Mouse (Mus musculus): ENCODE results near the gene Adck2. TPM values are rescaled to one million over a fixed set of nuclear protein-coding genes. Genes with fewer than 3 reads are reported as not detected.

Gene Adck2
- polyA plus RNA-seq, 1 experiment from 2014 or later: 20.6 TPM

DNA sequence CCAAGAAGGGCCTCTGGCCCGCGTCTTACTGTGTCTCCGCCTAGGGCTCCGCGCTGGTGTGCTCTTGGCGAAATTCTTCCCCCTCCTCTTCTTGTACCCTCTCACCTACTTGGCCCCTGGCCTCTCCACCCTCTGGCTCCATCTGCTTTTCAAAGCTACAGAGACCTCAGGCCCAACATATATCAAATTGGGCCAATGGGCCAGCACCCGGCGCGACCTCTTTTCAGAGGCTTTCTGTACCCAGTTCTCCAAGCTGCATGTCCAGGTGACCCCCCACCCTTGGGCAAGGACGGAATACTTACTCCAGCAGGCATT is 839 bp downstream of the Adck2 start:
- Histone ChIP-seq H3K4me1 (replicated peaks; ENCODE audit: control insufficient read depth, insufficient read depth, low read length) (peaks cover 5% of the 10 kb centered on the region), H3K27ac (ENCODE audit: low read depth, low read length) (peak overlapping the region; percentile 94), H3K4me2 (peak overlapping the region; percentile 98), H3K9ac (ENCODE audit: low read depth, low read length) (peak overlapping the region; percentile 88), H3K9me3 (ENCODE audit: control insufficient read depth, low read length) (no peaks in the 10 kb centered on the region), H3K27me3 (replicated peaks; ENCODE audit: control insufficient read depth, insufficient read depth, low read length) (no peaks in the 10 kb centered on the region), H3K36me3 (ENCODE audit: control insufficient read depth, insufficient read depth, low read length) (no peaks in the 10 kb centered on the region), H3K4me3 (ENCODE audit: low read depth, low read length) (peak overlapping the region; percentile 89)
- peak; percentile 24 for ATAC-seq (replicated peaks; ENCODE audit: low FRiP score)
- peak; percentile 43 for DNase-seq (ENCODE audit: low spot score)
- 31% methylated on average over 10 of the region's 10 CpGs for WGBS

DNA sequence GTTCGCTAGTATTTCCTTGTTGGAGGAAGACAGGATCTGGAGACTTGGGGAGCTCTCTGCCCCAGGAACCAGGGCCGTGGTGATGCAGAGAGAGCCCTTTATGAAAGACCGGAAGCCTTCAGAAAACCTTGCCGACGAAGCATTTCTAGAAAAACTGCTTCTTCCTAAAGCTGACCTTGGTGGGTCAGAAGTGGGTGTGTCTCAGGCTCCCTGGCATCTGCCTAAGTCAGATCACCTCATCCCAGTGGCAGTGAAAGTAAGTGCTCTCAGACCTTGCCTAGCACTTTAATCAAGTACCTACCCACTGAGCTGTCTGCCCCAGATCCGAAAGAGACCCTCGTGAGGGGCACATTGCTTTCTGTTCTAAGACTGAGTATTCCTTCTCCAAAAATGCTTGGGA is 1.3 kb downstream of the Adck2 start:
- H3K9ac ChIP-seq (ENCODE audit: low read depth, low read length): peak overlapping the region; percentile 88; the same call in 1 of the 2 replicates
- no peaks in the 10 kb centered on the region for H3K36me3 ChIP-seq (ENCODE audit: control insufficient read depth, insufficient read depth, low read length)
- peaks cover 5% of the 10 kb centered on the region for H3K4me1 ChIP-seq (replicated peaks; ENCODE audit: control insufficient read depth, insufficient read depth, low read length)
- no peaks in the 10 kb centered on the region for H3K9me3 ChIP-seq (ENCODE audit: control insufficient read depth, low read length)
- H3K27me3 ChIP-seq (replicated peaks; ENCODE audit: control insufficient read depth, insufficient read depth, low read length): no peaks in the 10 kb centered on the region
- DNase-seq (ENCODE audit: low spot score) (no peak), ATAC-seq (replicated peaks; ENCODE audit: low FRiP score) (no peak)
- H3K4me3 ChIP-seq (ENCODE audit: low read depth, low read length): peak overlapping the region; percentile 89
- H3K4me2 ChIP-seq: peak overlapping the region; percentile 98
- no peak overlapping the region for H3K27ac ChIP-seq (ENCODE audit: low read depth, low read length)
- WGBS: 74% methylated on average over 7 of the region's 7 CpGs

DNA sequence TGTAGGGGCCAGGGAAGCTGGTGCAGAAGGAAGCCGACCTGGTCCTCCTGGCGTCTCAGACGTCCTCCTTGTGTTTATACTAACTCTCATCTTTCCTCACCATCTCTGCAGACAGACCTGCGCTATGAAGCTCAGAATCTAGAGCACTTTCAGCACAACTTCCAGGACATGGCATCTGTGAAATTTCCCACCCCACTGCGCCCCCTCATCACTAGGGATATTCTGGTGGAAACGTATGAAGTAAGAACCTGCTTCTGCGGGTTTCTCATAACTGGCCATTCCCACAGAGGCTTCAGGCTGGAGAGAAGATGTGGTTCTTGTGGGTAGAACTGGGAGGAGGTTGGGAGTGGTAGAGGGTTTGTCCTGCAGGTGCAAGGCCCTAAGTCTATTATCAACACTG is 5.9 kb downstream of the Adck2 start:
- DNase-seq (ENCODE audit: low spot score): no peak
- Histone ChIP-seq H3K9me3 (ENCODE audit: control insufficient read depth, low read length) (no peaks in the 10 kb centered on the region), H3K4me1 (replicated peaks; ENCODE audit: control insufficient read depth, insufficient read depth, low read length) (peaks cover 15% of the 10 kb centered on the region), H3K36me3 (ENCODE audit: control insufficient read depth, insufficient read depth, low read length) (peaks cover 2% of the 10 kb centered on the region; the same call in 1 of the 2 replicates), H3K27me3 (replicated peaks; ENCODE audit: control insufficient read depth, insufficient read depth, low read length) (no peaks in the 10 kb centered on the region), H3K4me2 (no peak overlapping the region), H3K9ac (ENCODE audit: low read depth, low read length) (no peak overlapping the region), H3K4me3 (ENCODE audit: low read depth, low read length) (no peak overlapping the region), H3K27ac (ENCODE audit: low read depth, low read length) (no peak overlapping the region)
- WGBS: 86% methylated on average over 7 of the region's 7 CpGs
- no peak for ATAC-seq (replicated peaks; ENCODE audit: low FRiP score)

DNA sequence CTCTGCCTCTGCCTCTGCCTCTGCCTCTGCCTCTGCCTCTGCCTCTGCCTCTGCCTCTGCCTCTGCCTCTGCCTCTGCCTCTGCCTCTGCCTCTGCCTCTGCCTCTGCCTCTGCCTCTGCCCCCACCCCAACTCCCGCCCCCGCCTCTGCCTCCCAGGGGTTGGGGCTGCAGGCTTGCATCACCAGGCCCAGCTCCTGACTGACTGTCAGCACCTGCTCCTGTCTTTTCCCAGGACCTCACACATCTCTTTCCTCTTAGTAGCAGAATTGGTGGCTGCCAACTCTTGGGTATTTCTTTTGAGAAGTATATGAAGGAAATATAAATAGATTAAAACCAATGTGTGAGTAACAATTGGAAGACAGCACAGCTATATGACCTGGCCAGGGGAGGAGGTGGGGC is 6.9 kb downstream of the Adck2 start:
- Histone ChIP-seq H3K9ac (ENCODE audit: low read depth, low read length) (no peak overlapping the region; the same call in 1 of the 2 replicates), H3K4me2 (no peak overlapping the region; the same call in 1 of the 2 replicates), H3K36me3 (ENCODE audit: control insufficient read depth, insufficient read depth, low read length) (peaks cover 2% of the 10 kb centered on the region; the same call in 1 of the 2 replicates), H3K4me3 (ENCODE audit: low read depth, low read length) (no peak overlapping the region), H3K27ac (ENCODE audit: low read depth, low read length) (peak overlapping the region; percentile 78; the same call in 1 of the 2 replicates), H3K27me3 (replicated peaks; ENCODE audit: control insufficient read depth, insufficient read depth, low read length) (no peaks in the 10 kb centered on the region), H3K4me1 (replicated peaks; ENCODE audit: control insufficient read depth, insufficient read depth, low read length) (peaks cover 11% of the 10 kb centered on the region), H3K9me3 (ENCODE audit: control insufficient read depth, low read length) (no peaks in the 10 kb centered on the region)
- 60% methylated on average over 2 of the region's 2 CpGs for WGBS
- DNase-seq (ENCODE audit: low spot score): no peak
- no peak for ATAC-seq (replicated peaks; ENCODE audit: low FRiP score)

DNA sequence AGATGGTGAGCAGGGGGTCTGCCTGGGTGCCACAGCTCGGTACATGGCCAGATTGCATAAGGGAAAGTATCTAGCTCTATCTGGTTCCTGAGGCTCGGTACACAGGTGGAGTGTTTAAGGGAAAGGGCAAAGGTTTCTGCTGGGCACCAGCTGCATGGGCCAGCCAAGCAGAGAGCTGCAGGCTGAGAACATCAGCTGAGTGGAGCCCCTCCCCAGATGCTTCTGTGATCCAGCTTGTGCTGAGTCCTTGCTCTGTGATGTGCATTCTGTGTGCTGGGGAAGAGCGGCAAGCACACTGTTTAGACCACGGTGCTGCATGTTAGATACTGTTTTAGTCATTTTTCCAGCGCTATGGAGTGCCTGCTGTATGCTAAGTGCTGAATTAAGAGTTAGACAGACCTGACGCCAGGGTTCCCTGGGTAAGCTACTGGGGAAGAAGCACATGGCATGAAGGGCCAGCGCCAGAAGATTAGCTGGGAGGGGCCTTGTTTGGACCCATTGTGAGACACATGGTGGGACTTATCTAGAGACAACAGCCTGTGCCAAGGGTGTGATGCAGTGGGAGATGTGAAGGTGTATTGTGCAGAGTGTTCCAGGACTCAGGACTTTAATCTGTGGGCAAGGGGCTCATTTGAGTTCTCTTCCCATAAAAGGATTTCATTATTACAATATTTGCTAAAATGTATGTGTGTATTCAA is 7.6 kb downstream of the Adck2 start:
- Histone ChIP-seq H3K27me3 (replicated peaks; ENCODE audit: control insufficient read depth, insufficient read depth, low read length) (no peaks in the 10 kb centered on the region), H3K27ac (ENCODE audit: low read depth, low read length) (peak overlapping the region; percentile 78), H3K4me2 (peak overlapping the region; percentile 40), H3K4me1 (replicated peaks; ENCODE audit: control insufficient read depth, insufficient read depth, low read length) (peaks cover 15% of the 10 kb centered on the region), H3K36me3 (ENCODE audit: control insufficient read depth, insufficient read depth, low read length) (peaks cover 4% of the 10 kb centered on the region; the same call in 1 of the 2 replicates), H3K4me3 (ENCODE audit: low read depth, low read length) (no peak overlapping the region), H3K9me3 (ENCODE audit: control insufficient read depth, low read length) (no peaks in the 10 kb centered on the region), H3K9ac (ENCODE audit: low read depth, low read length) (peak overlapping the region; percentile 35; the same call in 1 of the 2 replicates)
- 69% methylated on average over 7 of the region's 7 CpGs for WGBS
- DNase-seq (ENCODE audit: low spot score) (peak; percentile 41), ATAC-seq (replicated peaks; ENCODE audit: low FRiP score) (peak; percentile 94)

DNA sequence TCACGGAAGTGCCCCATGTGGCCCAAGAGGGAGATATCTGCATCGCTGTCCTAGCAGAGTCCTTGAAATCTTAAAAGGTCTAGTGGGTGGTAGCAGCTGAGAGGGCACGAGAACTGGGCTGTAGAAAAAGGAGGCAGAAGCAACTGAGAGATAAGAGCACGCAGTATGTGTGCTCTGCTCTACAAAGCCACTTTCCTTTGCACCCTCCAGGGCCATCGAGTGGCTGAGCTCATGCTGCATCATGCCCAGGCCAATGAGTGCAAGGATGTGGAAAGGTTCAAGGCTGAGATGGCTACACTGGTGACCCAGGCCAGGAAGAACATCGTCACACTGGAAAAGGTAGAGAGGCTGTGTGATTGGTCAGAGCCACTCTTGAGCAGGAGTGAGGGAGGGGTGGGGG is 11.8 kb downstream of the Adck2 start, which contains the start of gene Gm42420:
TSS of gene Gm42420 (plus strand) at position 237 of the 400 bp plus-strand sequence.
- WGBS: 73% methylated on average over 6 of the region's 6 CpGs
- ATAC-seq (replicated peaks; ENCODE audit: low FRiP score): no peak

DNA sequence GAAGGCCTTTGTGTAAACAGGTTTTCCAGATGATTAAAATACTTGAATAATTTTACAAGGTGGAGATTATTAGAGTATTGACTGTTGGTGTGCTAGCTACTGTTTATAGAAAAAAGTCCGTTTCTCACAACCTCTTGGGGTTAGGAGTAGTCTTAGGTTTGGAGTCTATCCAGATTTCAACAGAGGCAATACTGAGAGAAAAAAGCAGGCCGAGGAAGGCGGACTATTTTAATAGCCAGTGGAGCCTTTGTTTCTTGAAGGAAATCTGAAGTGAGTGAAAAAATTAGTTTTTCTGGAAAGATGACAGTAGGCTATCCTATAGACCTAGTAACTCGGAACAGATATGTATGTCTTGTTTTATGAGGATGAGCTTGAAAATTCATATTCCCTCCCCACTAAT is 17.8 kb downstream of the Adck2 start:
- Histone ChIP-seq H3K4me1 (replicated peaks; ENCODE audit: control insufficient read depth, insufficient read depth, low read length) (0 out of 2 replicates have a peak, but pooled peaks cover 4% of the 10 kb centered on the region), H3K36me3 (ENCODE audit: control insufficient read depth, insufficient read depth, low read length) (peaks cover 9% of the 10 kb centered on the region), H3K9me3 (ENCODE audit: control insufficient read depth, low read length) (no peaks in the 10 kb centered on the region), H3K4me3 (ENCODE audit: low read depth, low read length) (peak overlapping the region; percentile 70; the same call in 1 of the 2 replicates), H3K27me3 (replicated peaks; ENCODE audit: control insufficient read depth, insufficient read depth, low read length) (no peaks in the 10 kb centered on the region), H3K9ac (ENCODE audit: low read depth, low read length) (no peak overlapping the region; the same call in 1 of the 2 replicates), H3K4me2 (peak overlapping the region; percentile 69), H3K27ac (ENCODE audit: low read depth, low read length) (no peak overlapping the region)
- WGBS: 95% methylated on average over 4 of the region's 4 CpGs
- no peak for ATAC-seq (replicated peaks; ENCODE audit: low FRiP score)
- no peak for DNase-seq (ENCODE audit: low spot score)

More for the DNA sequence above, 11.8 kb downstream of the Adck2 start, which contains the start of gene Gm42420:
- Histone ChIP-seq H3K27me3 (replicated peaks; ENCODE audit: control insufficient read depth, insufficient read depth, low read length) (no peaks in the 10 kb centered on the region), H3K4me2 (no peak within 1 kb of the TSS), H3K36me3 (ENCODE audit: control insufficient read depth, insufficient read depth, low read length) (peaks cover 9% of the 10 kb centered on the region), H3K9ac (ENCODE audit: low read depth, low read length) (no peak within 1 kb of the TSS), H3K27ac (ENCODE audit: low read depth, low read length) (no peak within 1 kb of the TSS; the same call in 1 of the 2 replicates), H3K4me1 (replicated peaks; ENCODE audit: control insufficient read depth, insufficient read depth, low read length) (peaks cover 15% of the 10 kb centered on the region), H3K9me3 (ENCODE audit: control insufficient read depth, low read length) (no peaks in the 10 kb centered on the region), H3K4me3 (ENCODE audit: low read depth, low read length) (no peak within 1 kb of the TSS)
- DNase-seq (ENCODE audit: low spot score): no peak

DNA sequence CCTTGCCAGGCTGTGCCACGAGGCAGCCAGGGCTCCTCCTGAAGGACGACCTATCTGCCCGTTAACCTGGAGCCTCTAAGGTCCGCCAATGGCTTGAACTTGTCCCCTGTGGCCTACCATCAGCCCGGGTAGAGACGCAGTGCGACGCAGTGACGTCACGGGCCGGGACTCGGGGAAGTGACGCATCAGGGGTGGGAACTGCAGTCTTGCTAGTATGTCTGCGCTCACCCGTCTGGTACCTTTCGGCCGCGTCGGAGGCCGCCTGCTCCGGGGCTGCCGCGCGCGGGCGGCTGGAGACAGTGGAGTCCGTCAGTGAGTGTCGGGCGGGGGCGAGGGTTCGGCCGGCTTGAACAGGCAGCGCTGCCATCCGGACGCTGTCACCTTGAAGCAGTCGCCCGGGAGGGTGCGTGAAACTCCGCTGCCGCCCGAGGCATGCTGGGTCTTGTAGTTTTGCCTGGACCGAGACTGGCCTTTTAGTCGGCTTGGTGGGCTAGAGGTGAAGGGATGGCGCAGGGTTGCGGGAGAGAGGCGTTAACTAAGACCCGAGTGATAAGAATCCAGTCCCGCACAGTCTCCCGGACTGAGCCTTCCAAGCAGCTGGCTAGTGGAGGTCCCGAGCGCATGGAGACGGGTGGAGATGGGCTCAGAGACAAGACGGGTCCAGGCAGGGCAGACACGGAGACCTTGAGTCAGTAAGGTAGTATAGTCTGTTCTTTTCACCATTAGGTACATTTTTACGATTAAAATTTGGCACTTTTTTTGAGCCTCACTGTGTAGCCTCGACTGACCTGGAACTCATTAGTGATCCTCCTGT is 18.9 kb downstream of the Adck2 start, which contains the start of gene Ndufb2:
TSS of gene Ndufb2 (plus strand) at position 174 of the 814 bp plus-strand sequence.
- H3K4me1 ChIP-seq (replicated peaks; ENCODE audit: control insufficient read depth, insufficient read depth, low read length): 0 out of 2 replicates have a peak, but pooled peaks cover 4% of the 10 kb centered on the region
- no peaks in the 10 kb centered on the region for H3K9me3 ChIP-seq (ENCODE audit: control insufficient read depth, low read length)
- under 1% methylated on average over 56 of the region's 56 CpGs for WGBS
- H3K4me2 ChIP-seq: peak within 1 kb of the TSS; percentile 69
- peak within 1 kb of the TSS; percentile 70 for H3K4me3 ChIP-seq (ENCODE audit: low read depth, low read length)
- H3K36me3 ChIP-seq (ENCODE audit: control insufficient read depth, insufficient read depth, low read length): peaks cover 9% of the 10 kb centered on the region
- DNase-seq (ENCODE audit: low spot score): peak; percentile 99
- peak within 1 kb of the TSS; percentile 81 for H3K9ac ChIP-seq (ENCODE audit: low read depth, low read length)
- H3K27ac ChIP-seq (ENCODE audit: low read depth, low read length): 0 out of 2 replicates have a peak within 1 kb of the TSS, but pooled peaks have one; percentile 20
- H3K27me3 ChIP-seq (replicated peaks; ENCODE audit: control insufficient read depth, insufficient read depth, low read length): no peaks in the 10 kb centered on the region
- peak; percentile 98 for ATAC-seq (replicated peaks; ENCODE audit: low FRiP score)

Measured in liver, embryonic 11.5 days (tissue).